Mouse (Mus musculus) thymus, postnatal 25 days (tissue): ENCODE data around the gene Ppargc1a.

Experiments
- DNase-seq: peaks from one replicate; pipeline ENCODE4 v3.0.0; 2022

The Ppargc1a gene

DNA sequence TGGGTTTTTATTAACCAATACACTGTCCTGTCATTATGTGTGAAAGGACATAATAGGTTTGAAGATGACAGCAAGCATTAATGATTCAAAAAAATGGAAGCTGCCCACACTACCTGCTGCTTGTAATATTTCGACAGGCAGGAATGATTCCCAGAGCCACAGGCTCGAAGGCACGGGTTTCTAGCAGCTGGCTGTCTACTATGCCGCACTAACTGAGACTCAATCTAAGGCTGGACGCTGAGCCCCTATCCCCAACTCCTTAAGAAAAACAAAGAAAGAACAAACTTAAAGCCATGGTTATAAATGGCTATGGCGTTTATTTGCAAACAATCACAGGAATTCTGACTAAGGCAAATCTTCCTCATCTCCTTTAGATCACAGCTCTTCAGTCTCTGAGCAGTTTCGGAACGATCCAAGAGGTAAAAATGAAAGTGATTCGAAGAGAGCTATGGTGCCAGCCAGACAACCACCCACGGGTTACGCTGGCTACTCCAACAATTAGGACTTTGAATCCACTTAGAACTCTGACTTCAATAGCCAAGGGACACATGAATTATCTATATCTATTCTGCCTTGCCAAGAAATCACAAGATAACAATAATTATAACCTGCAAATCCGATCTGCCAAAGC is 15.6 kb downstream of the Ppargc1a start:
- DNase-seq: no peak

DNA sequence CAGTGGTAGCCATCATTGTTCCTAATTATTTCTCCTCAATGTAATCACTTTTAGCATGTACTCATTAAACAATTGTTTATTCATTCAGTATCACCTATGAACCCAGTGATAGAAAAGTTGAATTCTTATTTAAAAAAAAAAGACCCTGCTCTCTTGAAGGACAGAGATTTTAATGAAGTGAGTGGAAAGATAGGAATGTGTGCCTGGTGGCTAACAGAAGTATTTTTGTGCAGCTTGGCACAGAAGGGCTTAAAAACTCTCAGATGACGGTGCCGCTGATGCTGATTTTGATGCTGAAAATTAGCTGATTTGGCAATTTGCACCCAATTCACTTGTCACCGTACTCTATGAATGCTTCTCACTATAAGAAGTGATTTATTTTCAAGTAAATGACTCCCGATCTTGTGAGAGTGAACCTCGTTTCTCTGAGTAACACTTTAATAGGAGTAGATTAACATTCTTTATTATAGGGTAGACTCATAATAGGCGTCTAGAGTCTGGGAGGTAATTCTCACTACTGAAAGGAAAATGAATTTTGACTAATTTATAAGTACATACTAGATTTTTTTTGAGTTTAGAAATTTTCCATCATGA is 20.0 kb downstream of the Ppargc1a start:
- no peak for DNase-seq

DNA sequence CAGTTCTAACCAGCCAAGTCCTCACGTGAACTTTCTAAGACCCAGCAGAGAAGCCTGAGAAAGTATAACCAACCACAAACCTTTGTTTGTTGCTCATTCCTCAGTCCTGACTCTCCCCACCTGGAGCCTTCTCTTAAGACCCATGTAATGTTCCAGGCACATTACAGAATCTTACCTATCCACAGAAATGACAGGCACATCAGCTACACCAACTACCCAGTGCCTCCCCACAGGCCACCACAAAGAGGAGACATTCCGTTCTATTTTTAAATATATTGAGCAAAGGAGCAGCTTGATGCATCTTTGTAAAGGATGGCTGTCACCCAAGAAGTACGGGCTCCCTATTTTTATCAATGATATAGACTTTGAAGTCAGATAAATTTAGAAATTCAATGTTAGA is 20.7 kb downstream of the Ppargc1a start:
- DNase-seq: no peak

DNA sequence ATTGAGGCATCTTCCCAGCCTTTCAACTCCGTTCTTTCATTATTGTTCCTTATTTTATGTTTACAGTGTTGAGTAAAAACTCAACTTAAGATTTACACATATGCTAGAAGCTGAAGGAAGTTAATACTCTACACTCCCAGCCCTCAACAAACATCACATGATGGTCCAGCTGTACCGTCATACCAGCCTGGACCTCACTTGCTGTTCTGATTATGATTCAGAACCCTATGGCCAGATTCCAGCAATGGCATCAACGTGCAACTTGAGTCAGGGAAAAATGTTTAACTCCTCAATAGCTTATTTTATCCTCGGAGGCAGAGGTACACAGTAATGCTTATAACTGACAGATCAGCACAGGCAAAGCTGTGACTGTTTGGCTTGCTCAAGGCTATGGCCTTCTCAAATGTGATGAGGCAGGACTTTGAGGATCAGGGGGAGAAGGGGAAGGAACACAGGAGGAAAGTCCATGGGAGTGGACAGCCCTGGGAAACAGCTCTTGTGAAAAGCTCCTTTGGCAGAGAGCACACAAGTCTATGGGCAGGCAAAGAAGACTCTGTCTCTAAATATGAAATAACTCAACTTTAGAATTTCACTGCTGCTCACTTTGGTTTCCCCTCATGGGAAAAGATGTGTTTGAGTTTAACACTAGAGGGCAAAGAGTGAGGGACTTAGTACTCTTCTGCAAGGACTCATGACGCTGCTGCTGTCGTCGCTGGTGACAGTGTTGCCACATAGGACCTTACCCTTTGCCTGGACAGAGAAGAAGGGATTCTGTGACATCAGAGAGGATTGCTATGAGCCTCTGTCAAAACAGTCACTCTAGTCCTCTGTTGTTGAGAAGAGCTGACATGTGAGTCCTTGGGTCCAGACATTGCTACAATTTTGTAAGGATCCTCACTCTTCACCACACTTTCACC is 22.1 kb downstream of the Ppargc1a start:
- no peak for DNase-seq

DNA sequence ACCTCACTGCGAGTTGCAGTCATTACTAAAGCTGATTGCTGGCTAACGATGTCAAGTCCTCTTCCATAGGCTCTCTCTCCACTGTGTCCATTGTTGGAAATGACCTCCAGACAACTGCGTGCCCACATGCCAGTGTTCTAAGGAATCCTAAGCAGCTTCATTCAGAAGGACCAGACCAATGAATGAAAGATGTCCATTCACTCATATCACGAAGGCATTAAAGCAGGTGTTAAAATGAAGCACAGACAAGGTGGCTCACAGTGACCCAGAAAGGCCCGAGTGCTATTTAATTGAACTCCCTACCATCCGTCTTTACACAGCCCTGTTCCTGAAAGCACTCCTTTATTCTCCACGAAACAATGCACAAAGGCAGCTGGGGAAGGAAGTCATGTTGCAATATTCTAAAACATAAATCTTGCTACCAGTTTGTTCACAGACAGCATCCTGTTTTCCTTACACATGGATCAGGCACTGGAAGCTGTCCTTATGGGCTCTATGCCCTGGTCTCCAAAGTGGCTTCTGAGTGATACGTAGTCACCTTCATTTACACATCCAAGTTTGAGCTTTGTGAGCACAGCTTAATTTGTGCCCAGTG is 23.3 kb downstream of the Ppargc1a start:
- no peak for DNase-seq

DNA sequence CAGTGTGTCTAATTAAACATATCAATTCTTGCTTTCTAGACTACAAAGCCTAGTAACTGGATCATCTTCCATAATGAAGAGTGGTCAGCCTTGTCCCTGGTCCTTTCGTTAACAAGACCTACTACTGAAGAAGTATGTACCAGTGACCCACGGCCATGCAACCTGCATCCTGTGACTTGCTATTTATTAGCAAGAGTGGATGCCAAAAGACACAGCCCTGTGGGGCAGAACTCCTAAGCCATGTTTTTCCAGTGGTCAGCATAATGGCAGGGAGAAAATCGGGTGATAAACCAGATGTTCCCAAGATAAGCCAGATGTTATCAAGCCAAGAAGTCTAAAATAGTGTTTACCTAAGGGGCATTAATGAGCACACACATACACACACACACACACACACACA is 26.0 kb downstream of the Ppargc1a start:
- no peak for DNase-seq

DNA sequence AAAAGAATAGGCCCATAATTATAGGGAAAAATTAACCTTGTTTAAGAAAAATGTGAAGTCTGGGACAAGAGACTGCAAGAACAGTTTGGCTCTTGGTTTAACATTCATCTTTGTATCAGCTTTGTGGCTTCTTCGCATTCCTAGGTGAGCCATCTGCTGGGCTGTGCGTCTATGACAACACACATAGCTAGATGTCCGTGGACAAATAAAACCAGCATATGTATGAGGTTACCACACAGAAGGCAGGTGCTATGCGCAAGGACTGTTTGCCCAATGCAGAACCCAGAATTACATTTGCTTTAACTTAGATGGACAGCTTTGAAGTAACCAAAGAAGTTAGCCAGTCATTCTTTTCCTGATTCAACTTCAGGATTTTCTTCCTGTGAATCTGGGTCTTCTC is 26.7 kb downstream of the Ppargc1a start:
- no peak for DNase-seq

DNA sequence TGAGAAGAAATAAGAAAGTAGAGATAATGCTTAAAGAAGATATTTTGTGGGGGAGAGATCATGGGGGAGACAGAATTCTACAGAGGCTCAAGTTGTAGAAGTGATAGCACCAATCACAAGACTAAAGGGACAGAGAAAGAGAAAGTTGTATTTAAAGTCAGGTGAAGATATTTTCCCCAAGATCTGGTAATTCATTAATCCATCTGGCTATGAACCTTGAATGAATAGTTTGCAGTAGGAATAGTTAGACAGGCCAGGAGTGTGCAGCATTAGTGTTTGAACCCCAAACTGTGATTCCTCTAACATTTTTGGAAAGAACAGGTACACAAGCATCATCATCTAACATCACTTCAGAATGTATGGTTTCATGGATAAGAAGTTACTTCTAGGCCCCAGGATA is 28.0 kb downstream of the Ppargc1a start:
- DNase-seq: no peak

DNA sequence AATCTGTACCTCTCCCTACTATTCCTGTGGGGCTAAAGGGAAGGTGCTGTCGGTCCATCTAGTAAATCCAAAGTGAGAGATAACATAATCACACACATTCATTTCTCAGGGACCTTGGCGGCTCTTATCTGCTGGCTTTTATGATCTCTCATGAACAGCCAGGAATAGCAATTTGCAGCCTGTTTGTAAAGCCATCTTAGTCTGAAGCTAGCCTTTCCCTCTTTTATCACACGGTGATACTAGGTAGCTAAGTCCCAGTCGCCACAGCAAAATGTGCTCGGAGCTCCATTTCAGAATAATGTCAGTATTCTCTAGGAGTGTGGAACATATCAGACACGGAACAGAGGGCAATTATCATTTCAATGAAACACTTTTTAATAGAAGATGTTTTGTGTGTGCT is 29.2 kb downstream of the Ppargc1a start:
- DNase-seq: no peak

DNA sequence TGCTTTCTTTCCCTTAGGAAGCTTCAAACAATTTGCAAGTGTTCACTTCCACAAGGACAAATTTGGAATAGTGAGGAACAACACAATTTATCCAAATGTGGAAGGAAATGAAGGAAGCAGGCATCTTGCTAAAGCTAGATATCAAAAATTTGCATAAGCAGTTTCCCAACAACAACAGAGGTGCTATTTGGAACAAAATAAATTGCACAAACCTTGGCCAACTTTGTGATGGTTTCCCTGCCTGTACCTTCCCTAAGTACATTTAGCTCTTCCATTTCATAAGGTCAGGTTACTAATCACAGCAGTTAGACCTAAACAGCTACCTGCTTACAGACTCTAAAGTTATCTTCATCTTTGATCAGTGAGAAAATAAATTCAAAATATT is 29.9 kb downstream of the Ppargc1a start:
- DNase-seq: no peak

DNA sequence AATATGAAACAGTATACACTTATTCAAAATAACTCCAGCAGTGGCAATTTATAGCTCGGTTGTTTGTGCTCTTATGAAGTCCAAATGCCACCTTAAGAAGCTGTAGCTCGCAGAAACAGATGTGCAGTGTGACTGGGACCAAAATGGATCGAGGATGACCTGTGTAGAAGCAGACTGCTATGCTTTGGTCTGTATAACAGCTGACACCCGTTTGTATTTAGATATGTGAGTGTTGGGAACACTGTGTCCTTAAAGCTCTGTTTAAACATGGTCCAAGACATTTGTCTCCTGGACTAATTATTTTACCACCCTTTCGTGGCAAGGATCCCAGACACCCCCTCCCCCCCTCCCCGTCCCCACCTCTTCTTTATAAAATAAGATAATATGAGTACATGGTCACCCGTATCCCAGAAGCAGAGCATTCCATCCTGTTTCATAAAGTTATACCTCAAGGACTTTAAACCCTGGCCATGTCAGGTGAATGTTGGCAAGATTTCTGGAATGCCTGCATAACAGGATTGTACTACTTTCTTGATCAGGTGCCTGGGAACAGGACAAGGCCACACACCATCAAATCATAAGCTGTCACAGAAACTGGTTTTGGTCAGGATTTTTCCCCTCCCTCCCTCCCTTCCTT is 30.4 kb downstream of the Ppargc1a start:
- no peak for DNase-seq

DNA sequence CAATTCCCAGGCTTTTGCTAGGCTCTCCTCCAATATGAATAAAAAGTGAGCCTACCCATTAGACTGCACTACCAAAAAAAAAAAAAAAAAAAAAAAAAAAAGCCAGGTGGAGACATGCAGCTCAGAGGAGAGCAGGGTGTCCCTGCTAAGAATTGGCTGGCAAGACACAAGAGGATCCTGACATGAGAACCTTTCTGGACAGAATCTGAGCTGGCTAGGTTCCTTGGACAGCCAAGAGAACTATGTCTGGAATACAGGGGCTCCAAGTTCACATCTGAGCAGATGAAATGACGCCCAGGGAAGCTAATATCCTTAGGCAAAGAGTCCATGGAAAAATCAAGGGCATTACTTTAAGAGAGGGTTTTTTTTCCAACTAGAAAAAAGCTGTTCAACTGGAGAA is 33.1 kb downstream of the Ppargc1a start:
- DNase-seq: no peak

DNA sequence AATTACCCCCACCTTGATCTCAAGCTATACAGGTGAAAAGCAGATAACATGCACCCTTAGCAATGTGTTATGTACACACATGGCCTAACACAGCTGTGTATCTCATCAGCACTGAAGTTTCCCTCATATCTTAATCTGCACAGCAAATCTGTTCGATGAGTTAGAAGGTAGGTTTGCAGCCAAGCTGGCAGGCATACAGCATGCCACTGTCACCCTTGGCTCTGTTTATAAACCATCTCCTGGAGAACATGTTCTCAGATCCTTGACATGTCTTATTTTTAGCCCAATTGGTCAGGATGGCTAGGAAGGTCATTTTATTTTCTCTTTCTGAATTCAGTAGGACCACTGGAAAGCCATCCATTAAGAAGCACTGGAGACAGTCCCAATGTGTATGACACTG is 36.2 kb downstream of the Ppargc1a start:
- no peak for DNase-seq

DNA sequence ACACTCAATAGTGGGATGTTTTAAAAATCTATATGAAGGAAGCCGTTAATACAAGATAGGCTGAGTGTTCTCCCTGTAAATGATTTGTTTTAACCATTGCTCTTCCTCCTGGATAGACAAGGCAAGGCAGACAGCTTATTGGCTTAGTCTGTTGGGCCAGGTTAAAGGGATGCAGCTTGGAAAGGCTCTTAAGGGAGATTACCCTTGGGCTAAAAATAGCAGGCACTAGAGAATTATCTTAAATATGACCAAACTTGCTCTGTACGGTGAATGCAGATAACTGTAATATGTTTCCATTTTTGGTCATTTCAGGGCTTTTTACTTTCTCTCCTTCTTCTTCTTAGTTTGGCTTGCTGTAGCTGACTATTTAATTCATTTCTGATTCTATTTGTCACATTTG is 38.1 kb downstream of the Ppargc1a start:
- DNase-seq: no peak

DNA sequence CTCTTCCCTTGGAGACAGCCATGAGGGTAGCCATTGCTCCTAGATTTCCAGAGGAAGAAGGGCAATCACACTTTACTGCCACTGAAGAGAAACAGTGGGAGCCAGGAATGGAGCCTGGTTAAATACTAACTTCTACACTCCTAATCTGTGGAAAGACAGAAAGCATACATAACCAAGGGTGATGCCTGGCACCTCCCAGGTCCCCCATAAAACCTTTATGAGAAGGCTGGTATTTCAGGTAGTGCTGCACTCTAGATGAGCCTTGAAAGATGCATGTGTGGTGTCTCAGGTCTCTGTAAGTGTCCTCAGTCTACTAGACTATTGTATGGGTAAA is 39.4 kb downstream of the Ppargc1a start:
- DNase-seq: no peak

DNA sequence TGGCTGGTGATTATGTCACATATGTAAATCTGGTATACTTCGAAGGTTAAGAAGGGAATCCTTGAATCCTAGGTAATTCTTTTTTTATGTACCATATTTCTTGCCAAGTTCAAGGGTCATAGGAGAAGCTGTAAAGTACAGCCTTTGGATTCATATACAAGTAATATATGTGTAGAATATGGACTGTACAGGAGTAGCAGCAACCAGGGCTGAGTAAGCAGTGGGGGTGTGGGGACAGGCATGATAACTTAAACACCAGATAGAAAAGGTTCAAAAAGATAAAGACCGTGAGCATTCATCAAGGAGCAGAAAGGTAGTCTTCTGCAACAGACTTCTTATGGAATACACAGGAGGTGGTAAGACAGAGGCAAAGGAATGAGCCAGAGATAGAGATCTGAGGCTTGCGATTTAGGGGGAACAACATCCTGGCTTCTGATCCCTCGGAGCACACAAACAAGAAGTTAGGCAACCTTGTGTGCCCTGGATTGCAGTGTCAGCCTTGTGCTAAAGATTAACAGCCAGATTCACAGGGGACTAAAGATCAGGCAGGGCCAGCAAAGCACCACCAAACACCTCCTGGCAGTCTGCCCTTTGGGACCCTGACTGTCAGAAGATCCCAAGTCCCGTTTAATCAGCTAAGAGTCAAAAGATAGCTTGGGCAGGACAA is 39.9 kb downstream of the Ppargc1a start:
- no peak for DNase-seq

DNA sequence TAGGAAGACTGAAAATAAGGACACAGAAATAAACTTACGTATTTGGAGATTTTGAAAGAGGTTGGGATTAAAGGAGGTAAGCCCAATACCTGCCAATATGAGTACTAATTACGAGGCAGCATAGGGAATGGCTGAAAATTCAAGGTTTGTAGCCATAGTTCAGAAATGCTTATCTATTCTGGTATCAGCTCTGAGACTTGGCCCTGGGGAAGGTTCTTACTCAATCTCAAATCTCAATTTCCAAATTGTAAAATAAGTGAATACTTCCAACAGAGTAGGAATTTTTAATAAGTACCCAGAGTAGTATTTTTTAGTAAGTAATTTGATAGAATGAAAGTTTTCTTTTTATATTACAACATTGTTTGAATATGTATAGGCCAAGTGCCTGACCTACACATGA is 41.7 kb downstream of the Ppargc1a start:
- DNase-seq: no peak

DNA sequence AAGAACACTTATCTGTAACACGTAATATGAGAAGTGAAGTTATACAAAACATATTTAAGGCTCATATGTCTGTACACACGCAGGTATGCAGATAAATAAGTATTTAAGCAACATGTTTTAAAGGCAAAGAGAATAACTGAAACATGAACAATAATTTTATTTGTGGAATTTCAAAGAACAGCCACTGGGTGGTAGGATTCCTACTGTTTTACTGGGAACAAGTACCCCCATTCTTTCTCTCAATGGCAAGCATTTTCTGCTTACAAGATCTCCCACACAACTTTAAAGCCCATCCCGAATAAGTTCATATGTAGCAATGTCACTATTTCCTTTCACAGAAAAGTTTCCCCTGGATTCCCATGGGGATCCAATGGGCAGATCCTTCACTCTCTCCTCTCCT is 46.7 kb downstream of the Ppargc1a start:
- DNase-seq: no peak

DNA sequence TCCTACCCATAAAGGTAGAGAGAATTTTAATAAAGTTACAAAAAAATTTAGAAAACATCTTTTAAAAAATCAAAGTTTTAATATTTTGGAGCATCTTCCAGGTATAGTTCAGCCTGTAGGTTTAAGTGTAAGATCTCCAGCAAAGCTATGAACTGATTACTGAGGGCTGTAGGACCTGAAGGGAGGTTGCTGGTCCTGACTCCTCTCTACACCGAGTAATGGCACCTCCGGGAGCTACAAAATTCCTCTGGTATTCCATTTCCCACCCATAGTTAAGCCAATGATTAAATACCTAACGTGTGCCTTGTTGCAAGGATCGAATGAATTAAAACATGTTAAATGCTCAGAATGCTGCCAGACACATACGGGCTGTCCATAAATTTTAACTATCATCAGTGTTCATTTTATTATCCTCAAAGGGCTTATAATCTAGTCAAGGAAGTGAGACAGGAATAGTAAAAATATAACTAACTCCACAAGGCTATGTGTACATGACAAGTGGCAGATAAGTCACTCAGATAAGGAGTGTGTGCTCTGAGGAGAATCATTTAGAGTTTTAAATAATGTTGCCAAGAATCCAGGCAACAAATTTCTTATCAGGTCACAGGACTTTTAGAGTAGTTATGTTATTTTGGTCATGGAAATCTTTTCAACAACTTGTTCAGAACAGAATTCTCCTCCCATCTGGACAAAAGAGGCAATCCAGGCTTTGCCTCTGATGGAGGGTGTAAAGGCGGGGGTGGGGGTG is 49.9 kb downstream of the Ppargc1a start:
- no peak for DNase-seq

DNA sequence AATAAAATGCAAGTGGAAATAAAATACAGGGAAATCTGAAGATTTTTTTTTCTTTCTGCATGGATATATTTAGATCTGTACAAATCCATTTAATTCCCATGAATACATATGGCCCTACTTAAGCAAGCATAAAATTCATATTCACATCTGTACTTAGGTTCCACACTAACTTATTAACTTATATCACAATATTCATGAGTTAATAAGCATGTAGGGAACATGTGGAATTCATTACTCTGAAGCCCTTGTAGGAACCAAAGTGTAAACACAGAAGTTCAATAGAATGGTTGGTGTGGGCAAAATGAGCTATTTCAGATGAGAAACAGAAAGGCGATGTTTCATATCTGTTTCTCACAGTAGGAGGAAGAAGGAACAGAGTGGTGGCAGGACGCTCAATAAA is 62.9 kb downstream of the Ppargc1a start:
- no peak for DNase-seq

DNA sequence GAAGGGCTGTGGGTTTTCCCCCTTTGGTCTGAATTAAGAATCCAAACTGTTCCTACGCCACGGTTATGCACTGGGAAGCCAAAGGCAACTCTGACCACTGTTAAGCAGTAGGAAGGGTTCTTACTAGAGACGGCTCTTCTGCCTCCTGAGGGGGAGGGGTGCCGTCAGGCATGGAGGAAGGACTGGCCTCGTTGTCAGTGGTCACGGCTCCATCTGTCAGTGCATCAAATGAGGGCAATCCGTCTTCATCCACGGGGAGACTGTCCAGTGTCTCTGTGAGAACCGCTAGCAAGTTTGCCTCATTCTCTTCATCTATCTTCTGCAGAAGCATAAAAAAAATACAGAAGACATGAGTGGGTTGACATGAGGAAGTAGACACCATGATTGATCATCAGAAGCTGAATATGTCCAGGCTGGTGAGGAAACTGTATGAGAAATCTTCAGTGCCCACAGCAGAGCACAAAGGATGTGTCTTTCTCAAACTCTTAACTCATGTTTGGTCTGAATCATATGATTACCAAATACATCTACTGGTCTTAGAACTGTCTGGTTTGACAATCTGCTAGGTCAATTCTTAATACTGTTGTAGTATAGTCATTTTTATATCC is 69.5 kb downstream of the Ppargc1a start:
- no peak for DNase-seq

DNA sequence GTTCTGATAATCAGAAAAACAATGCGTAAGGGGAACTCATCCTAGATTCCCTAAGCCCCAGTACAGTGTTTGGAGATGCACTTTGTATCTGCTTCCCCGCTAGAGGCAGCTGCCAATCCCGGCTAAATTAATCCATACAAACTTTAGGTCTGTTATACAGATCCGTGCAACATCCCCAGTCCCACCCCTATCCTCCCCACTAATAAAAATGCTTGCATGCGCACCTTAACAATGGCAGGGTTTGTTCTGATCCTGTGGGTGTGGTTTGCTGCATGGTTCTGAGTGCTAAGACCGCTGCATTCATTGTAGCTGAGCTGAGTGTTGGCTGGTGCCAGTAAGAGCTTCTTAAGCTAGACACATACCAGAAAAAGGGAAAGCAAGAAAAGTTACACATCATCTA is 72.1 kb downstream of the Ppargc1a start:
- DNase-seq: no peak
